18 mouse cellular contexts compared by ENCODE assay signal in the genomic region with DNA sequence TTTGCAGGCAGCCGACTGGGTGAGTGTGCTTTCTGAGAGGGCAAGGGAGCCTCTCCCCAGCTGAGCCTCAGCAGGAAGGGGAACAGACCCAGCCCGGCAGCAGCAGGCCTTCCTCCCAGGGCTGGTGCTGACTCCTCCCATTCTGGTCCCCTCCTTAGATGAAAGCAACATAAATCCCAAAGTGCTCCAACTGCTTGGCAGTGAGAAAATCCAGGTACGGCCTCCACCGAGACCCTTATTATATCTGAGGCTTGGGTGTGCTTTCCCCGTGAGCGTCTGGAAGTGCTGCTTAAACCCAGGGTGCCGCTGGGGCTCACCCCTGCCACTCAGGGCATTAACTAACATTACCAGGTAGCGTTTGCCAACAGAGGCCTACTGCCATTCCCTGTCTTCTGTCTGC. TPM values are rescaled to one million over a fixed set of nuclear protein-coding genes. Genes with fewer than 3 reads are reported as not detected.
DNase-seq lines count a peak whose midpoint lies in the region; ATAC-seq and TF ChIP-seq lines count a peak whose summit lies in the region.
"Had no signal": no experiment of that assay in that cellular context is flagged by ENCODE, and none has a peak within 500 bp of the region (broad histone marks: within the 10 kb centered on the region; RNA-seq: fewer than 3 reads in every experiment).

No protein-coding gene starts in this region.

- whole genome bisulfite sequencing in forebrain, postnatal 0 days, result 74% methylated on average over 8 of the region's 8 CpGs
- 81% methylated on average over 8 of the region's 8 CpGs for WGBS in forebrain, embryonic 11.5 days
- WGBS in midbrain, postnatal 0 days, result 59% methylated on average over 8 of the region's 8 CpGs
- 69% methylated on average over 8 of the region's 8 CpGs for WGBS in midbrain, embryonic 10.5 days

- H3K9ac ChIP-seq in forebrain, postnatal 0 days, result no peak overlapping the region
- no peak overlapping the region for H3K9ac ChIP-seq in forebrain, embryonic 11.5 days (ENCODE audit: low read length)
- H3K9ac ChIP-seq in midbrain, postnatal 0 days (replicated peaks; ENCODE audit: low read length, poor library complexity, severe bottlenecking), result 0 out of 2 replicates have a peak overlapping the region, but pooled peaks have one; percentile 4
- H3K9ac ChIP-seq: midbrain, embryonic 12.5 days; neural tube, embryonic 15.5 days had no signal

- no peak for DNase-seq in forebrain, postnatal 0 days
- DNase-seq in forebrain, embryonic 11.5 days (ENCODE audit: low spot score), result no peak
- no peak for DNase-seq in midbrain, postnatal 0 days (ENCODE audit: low spot score)
- no peak for DNase-seq in midbrain, embryonic 10.5 days (ENCODE audit: low spot score)
- DNase-seq in gastrocnemius, adult 2 months, result no peak
- DNase-seq in kidney, postnatal 36 days, result no peak
- DNase-seq: adrenal gland, postnatal 14 days; cerebellum, adult 9-11 months; gastrocnemius, postnatal 14 days; lung, adult 18-20 months; lung, postnatal 36 days; thymus, postnatal 25 days had no signal

- TF ChIP-seq CTCF in forebrain, postnatal 0 days (IDR thresholded peaks at IDR 0.05; ENCODE audit: low read depth), result no peak
- TF ChIP-seq CTCF in midbrain, postnatal 0 days (IDR thresholded peaks at IDR 0.05), result no peak
- no peak for TF ChIP-seq CTCF in gastrocnemius, adult 2 months (IDR thresholded peaks at IDR 0.05)

- no peaks in the 10 kb centered on the region for H3K9me3 ChIP-seq in forebrain, postnatal 0 days (ENCODE audit: low read length)
- H3K9me3 ChIP-seq in forebrain, embryonic 11.5 days (ENCODE audit: control insufficient read depth, low read length), result no peaks in the 10 kb centered on the region
- H3K9me3 ChIP-seq in midbrain, postnatal 0 days (ENCODE audit: low read length), result no peaks in the 10 kb centered on the region
- no peaks in the 10 kb centered on the region for H3K9me3 ChIP-seq in midbrain, embryonic 10.5 days (replicated peaks)
- H3K9me3 ChIP-seq: G1E; hindbrain, embryonic 10.5 days; midbrain, embryonic 12.5 days; neural tube, embryonic 15.5 days had no signal

- H3K4me3 ChIP-seq in forebrain, postnatal 0 days (ENCODE audit: low read depth, low read length), result no peak overlapping the region
- H3K4me3 ChIP-seq in forebrain, embryonic 11.5 days (ENCODE audit: low read depth, low read length), result no peak overlapping the region
- no peak overlapping the region for H3K4me3 ChIP-seq in midbrain, postnatal 0 days (ENCODE audit: low read depth, low read length)
- no peak overlapping the region; the same call in 1 of the 2 replicates for H3K4me3 ChIP-seq in midbrain, embryonic 10.5 days
- H3K4me3 ChIP-seq in gastrocnemius, adult 2 months, result no peak overlapping the region
- H3K4me3 ChIP-seq: hindbrain, embryonic 10.5 days; midbrain, embryonic 12.5 days; neural tube, embryonic 15.5 days had no signal

- H3K27me3 ChIP-seq in forebrain, postnatal 0 days (ENCODE audit: insufficient read depth, low read length), result no peaks in the 10 kb centered on the region
- H3K27me3 ChIP-seq in forebrain, embryonic 11.5 days (ENCODE audit: control insufficient read depth, insufficient read depth, low read length), result no peaks in the 10 kb centered on the region
- H3K27me3 ChIP-seq in midbrain, postnatal 0 days (ENCODE audit: insufficient read depth, low read length), result no peaks in the 10 kb centered on the region
- H3K27me3 ChIP-seq in midbrain, embryonic 10.5 days (ENCODE audit: low read depth, poor library complexity, severe bottlenecking), result no peaks in the 10 kb centered on the region
- H3K27me3 ChIP-seq: midbrain, embryonic 12.5 days; neural tube, embryonic 15.5 days had no signal

- H3K27ac ChIP-seq in forebrain, postnatal 0 days (ENCODE audit: low read depth, low read length), result 0 out of 2 replicates have a peak overlapping the region, but pooled peaks have one; percentile 16
- H3K27ac ChIP-seq in forebrain, embryonic 11.5 days (ENCODE audit: low read depth, low read length), result no peak overlapping the region
- 0 out of 2 replicates have a peak overlapping the region, but pooled peaks have one; percentile 9 for H3K27ac ChIP-seq in midbrain, postnatal 0 days (ENCODE audit: low read depth, low read length)
- no peak overlapping the region for H3K27ac ChIP-seq in midbrain, embryonic 10.5 days (replicated peaks)
- no peak overlapping the region for H3K27ac ChIP-seq in gastrocnemius, adult 2 months
- H3K27ac ChIP-seq: hindbrain, embryonic 10.5 days; midbrain, embryonic 12.5 days; neural tube, embryonic 15.5 days had no signal

- no peak overlapping the region for H3K4me2 ChIP-seq in forebrain, postnatal 0 days (ENCODE audit: low read depth)
- no peak overlapping the region for H3K4me2 ChIP-seq in forebrain, embryonic 11.5 days (ENCODE audit: low read depth, low read length, severe bottlenecking)
- H3K4me2 ChIP-seq in midbrain, postnatal 0 days (ENCODE audit: low read depth, low read length, poor library complexity, severe bottlenecking), result no peak overlapping the region
- H3K4me2 ChIP-seq: liver, embryonic 11.5 days; midbrain, embryonic 12.5 days; neural tube, embryonic 15.5 days had no signal

- peaks cover 33% of the 10 kb centered on the region for H3K36me3 ChIP-seq in forebrain, postnatal 0 days (ENCODE audit: insufficient read depth)
- H3K36me3 ChIP-seq in forebrain, embryonic 11.5 days (ENCODE audit: control insufficient read depth, insufficient read depth, low read length), result no peaks in the 10 kb centered on the region; the same call in 1 of the 2 replicates
- peaks cover 37% of the 10 kb centered on the region for H3K36me3 ChIP-seq in midbrain, postnatal 0 days (ENCODE audit: insufficient read depth, low read length)
- peaks cover 52% of the 10 kb centered on the region for H3K36me3 ChIP-seq in midbrain, embryonic 10.5 days

- intact Hi-C loops in gastrocnemius, adult 2 months (cut with DNase I), result no loop called here

- ATAC-seq in forebrain, postnatal 0 days, result no peak
- no peak for ATAC-seq in forebrain, embryonic 11.5 days (replicated peaks; ENCODE audit: low FRiP score)
- no peak for ATAC-seq in midbrain, postnatal 0 days (ENCODE audit: low FRiP score)
- ATAC-seq in monocyte, adult 5-6 weeks (replicated peaks; ENCODE audit: insufficient number of reproducible peaks, low FRiP score, low TSS enrichment, poor library complexity, severe bottlenecking), result 0 out of 2 replicates have a peak, but pooled peaks have one; percentile 37

- no peaks in the 10 kb centered on the region for H3K4me1 ChIP-seq in forebrain, postnatal 0 days (ENCODE audit: insufficient read depth)
- peaks cover 3% of the 10 kb centered on the region; the same call in 1 of the 2 replicates for H3K4me1 ChIP-seq in forebrain, embryonic 11.5 days (replicated peaks; ENCODE audit: control insufficient read depth, insufficient read depth, low read length)
- H3K4me1 ChIP-seq in midbrain, postnatal 0 days (ENCODE audit: insufficient read depth, low read length), result no peaks in the 10 kb centered on the region
- H3K4me1 ChIP-seq in midbrain, embryonic 10.5 days, result peaks cover 34% of the 10 kb centered on the region

RNA-seq across cellular contexts. Expression of a gene that starts 20.7 kb away (rescaled TPM):
- 61.6 and 63.0 TPM in 2 replicates for total RNA-seq in forebrain, postnatal 0 days (2014; rRNA removed)
- polyA plus RNA-seq in forebrain, postnatal 0 days (2015; fragmentation: Nextera tagmentation; extraction: Ambion mirVana), result 69.7 and 74.1 TPM in 2 replicates
- polyA plus RNA-seq in forebrain, embryonic 11.5 days (2014; fragmentation: Nextera tagmentation; extraction: Ambion mirVana), result 86.4 and 93.3 TPM in 2 replicates
- 49.7 and 65.1 TPM in 2 replicates for total RNA-seq in midbrain, postnatal 0 days (2014; rRNA removed)
- polyA plus RNA-seq in midbrain, postnatal 0 days (2015; fragmentation: Nextera tagmentation; extraction: Ambion mirVana), result 51.8 and 54.5 TPM in 2 replicates
- polyA plus RNA-seq in midbrain, embryonic 10.5 days (2016; fragmentation: Nextera tagmentation; extraction: Ambion mirVana), result 103 and 114 TPM in 2 replicates
- 86.5 to 90.0 TPM (median 87.5 TPM) in 3 replicates for total RNA-seq in monocyte, adult 5-6 weeks (2017)
- total RNA-seq in gastrocnemius, adult 2 months (2021), result 10 to 100 TPM; 16.8 to 21.1 TPM

RNA-seq across cellular contexts. Expression of a gene that starts 20.8 kb away (rescaled TPM):
- total RNA-seq in forebrain, postnatal 0 days (2014; rRNA removed), result 45.1 and 46.8 TPM in 2 replicates
- polyA plus RNA-seq in forebrain, postnatal 0 days (2015; fragmentation: Nextera tagmentation; extraction: Ambion mirVana), result 31.0 and 35.2 TPM in 2 replicates
- 52.9 and 59.6 TPM in 2 replicates for polyA plus RNA-seq in forebrain, embryonic 11.5 days (2014; fragmentation: Nextera tagmentation; extraction: Ambion mirVana)
- total RNA-seq in midbrain, postnatal 0 days (2014; rRNA removed), result 47.3 and 58.3 TPM in 2 replicates
- polyA plus RNA-seq in midbrain, postnatal 0 days (2015; fragmentation: Nextera tagmentation; extraction: Ambion mirVana), result 26.8 and 26.9 TPM in 2 replicates
- 49.8 and 56.9 TPM in 2 replicates for polyA plus RNA-seq in midbrain, embryonic 10.5 days (2016; fragmentation: Nextera tagmentation; extraction: Ambion mirVana)
- 22.0 to 38.0 TPM (median 27.7 TPM) in 3 replicates for total RNA-seq in monocyte, adult 5-6 weeks (2017)
- total RNA-seq in gastrocnemius, adult 2 months (2021), result 100 to 1,000 TPM; 116 to 120 TPM

Comparison
In these comparisons a context has a peak if more than half of its experiments do, and no peak if none do; other contexts are left out.
1. H3K27ac ChIP-seq: peak in forebrain, postnatal 0 days (single experiment) and midbrain, postnatal 0 days (single experiment); none in forebrain, embryonic 11.5 days (single experiment), midbrain, embryonic 10.5 days (single experiment) and gastrocnemius, adult 2 months (single experiment).